Mouse (Mus musculus): Measurements from ENCODE around the gene Mtln. TPM values are rescaled to one million over a fixed set of nuclear protein-coding genes. Genes with fewer than 3 reads are reported as not detected.

The Mtln gene
- total and polyA plus RNA-seq, 3 experiments = 35.4 to 51.3 (median 47.2) TPM

GRCm38 (mm10) chr2:127748316-127748715, 44.0 kb downstream of the Mtln start:
- H3K27ac ChIP-seq (ENCODE audit: insufficient read depth, low read depth) = no peak overlapping the region
- H3K9me3 ChIP-seq (replicated peaks; ENCODE audit: low read length) = no peaks in the 10 kb centered on the region
- no peak overlapping the region for H3K4me2 ChIP-seq (ENCODE audit: insufficient read depth, low read depth, poor library complexity, severe bottlenecking)
- H3K27me3 ChIP-seq (replicated peaks) = no peaks in the 10 kb centered on the region
- no peak for DNase-seq (ENCODE audit: extremely low read depth)
- no peak overlapping the region for H3K9ac ChIP-seq (ENCODE audit: insufficient read depth, low read depth)
- no peaks in the 10 kb centered on the region for H3K79me2 ChIP-seq (replicated peaks; ENCODE audit: control insufficient read depth, extremely low read depth, insufficient read depth, poor library complexity, severe bottlenecking)
- H3K36me3 ChIP-seq (replicated peaks in 1 of 2; ENCODE audit: control insufficient read depth in 1 of 2, insufficient read depth in 1 of 2, low read length in 1 of 2) = peaks cover 0 to 2% of the 10 kb centered on the region in 2 experiments
- TF ChIP-seq ZMIZ1 (IDR thresholded peaks at IDR 0.05; ENCODE audit: low read depth, low read length) (no peak), BHLHE40 (IDR thresholded peaks at IDR 0.05; ENCODE audit: low read depth, low read length) (no peak), SMC3 (IDR thresholded peaks at IDR 0.05; ENCODE audit: low read depth, low read length) (no peak), CHD1 (IDR thresholded peaks at IDR 0.05; ENCODE audit: low read depth, low read length) (no peak), TCF12 (IDR thresholded peaks at IDR 0.05; ENCODE audit: low read depth, low read length) (no peak), CTCF (conservative IDR thresholded peaks at IDR 0.05 in 1 of 2, IDR thresholded peaks at IDR 0.05 in 1 of 2; ENCODE audit: low read depth in 2 of 2, low read length in 2 of 2) (no peak), ELF1 (IDR thresholded peaks at IDR 0.05; ENCODE audit: low read depth, low read length) (no peak), RAD21 (IDR thresholded peaks at IDR 0.05; ENCODE audit: low read depth, low read length) (no peak), MAFK (IDR thresholded peaks at IDR 0.05; ENCODE audit: insufficient replicate concordance, low read length) (no peak), ZKSCAN1 (IDR thresholded peaks at IDR 0.05; ENCODE audit: borderline replicate concordance, low read depth, low read length) (no peak), MEF2A (IDR thresholded peaks at IDR 0.05; ENCODE audit: borderline replicate concordance, low read depth, low read length) (no peak)
- H3K4me1 ChIP-seq (ENCODE audit: control insufficient read depth in 1 of 2, insufficient read depth in 2 of 2) = peaks cover 2 to 18% of the 10 kb centered on the region in 2 experiments; a peak in 2 of 4 replicates
- dilution Hi-C loops (cut with MboI; ENCODE audit: extremely low pct_ligation_motif_present, extremely low pct_unique_long_range_greater_than_20kb, low sequenced_read_pairs) (no loop called here), in situ Hi-C loops (cut with MboI; ENCODE audit: low pct_ligation_motif_present, low pct_unique_long_range_greater_than_20kb, low sequenced_read_pairs) (no loop called here)
- no peak overlapping the region for H3K4me3 ChIP-seq (replicated peaks in 1 of 3; ENCODE audit: low read depth in 2 of 3, low read length in 2 of 3, poor library complexity in 1 of 3)

- dilution Hi-C loops (cut with MboI; ENCODE audit: extremely low pct_ligation_motif_present, extremely low pct_unique_long_range_greater_than_20kb, low sequenced_read_pairs) = no loop called here
- Histone ChIP-seq H3K9ac (ENCODE audit: insufficient read depth, low read depth) (no peak overlapping the region), H3K4me1 (ENCODE audit: control insufficient read depth in 1 of 2, insufficient read depth in 2 of 2) (no peaks in the 10 kb centered on the region), H3K27me3 (replicated peaks) (no peaks in the 10 kb centered on the region), H3K9me3 (replicated peaks; ENCODE audit: low read length) (no peaks in the 10 kb centered on the region), H3K79me2 (replicated peaks; ENCODE audit: control insufficient read depth, extremely low read depth, insufficient read depth, poor library complexity, severe bottlenecking) (no peaks in the 10 kb centered on the region), H3K4me3 (replicated peaks in 1 of 3; ENCODE audit: low read depth in 2 of 3, low read length in 2 of 3, poor library complexity in 1 of 3) (no peak overlapping the region), H3K27ac (ENCODE audit: insufficient read depth, low read depth) (no peak overlapping the region), H3K4me2 (ENCODE audit: insufficient read depth, low read depth, poor library complexity, severe bottlenecking) (no peak overlapping the region), H3K36me3 (replicated peaks in 1 of 2; ENCODE audit: control insufficient read depth in 1 of 2, insufficient read depth in 1 of 2, low read length in 1 of 2) (peaks cover 0 to 2% of the 10 kb centered on the region in 2 experiments)
- in situ Hi-C loops (cut with MboI; ENCODE audit: low pct_ligation_motif_present, low pct_unique_long_range_greater_than_20kb, low sequenced_read_pairs) = no loop called here
- DNase-seq (ENCODE audit: extremely low read depth) = no peak
- TF ChIP-seq ELF1 (IDR thresholded peaks at IDR 0.05; ENCODE audit: low read depth, low read length) (no peak), TBP (conservative IDR thresholded peaks at IDR 0.05; ENCODE audit: low read depth, low read length) (no peak), CTCF (conservative IDR thresholded peaks at IDR 0.05 in 1 of 2, IDR thresholded peaks at IDR 0.05 in 1 of 2; ENCODE audit: low read depth in 2 of 2, low read length in 2 of 2) (no peak), IRF4 (IDR thresholded peaks at IDR 0.05; ENCODE audit: low read depth, low read length) (no peak), SIN3A (IDR thresholded peaks at IDR 0.05; ENCODE audit: low read length) (no peak), MAFK (IDR thresholded peaks at IDR 0.05; ENCODE audit: insufficient replicate concordance, low read length) (no peak), RCOR1 (conservative IDR thresholded peaks at IDR 0.05; ENCODE audit: low read depth, low read length) (no peak), NELFE (IDR thresholded peaks at IDR 0.05; ENCODE audit: low read depth, low read length) (no peak), ZMIZ1 (IDR thresholded peaks at IDR 0.05; ENCODE audit: low read depth, low read length) (no peak), NRF1 (IDR thresholded peaks at IDR 0.05; ENCODE audit: low read depth, low read length) (no peak), ZNF384 (IDR thresholded peaks at IDR 0.05; ENCODE audit: low read depth, low read length) (no peak), JUND (conservative IDR thresholded peaks at IDR 0.05; ENCODE audit: low read depth, low read length) (no peak), BHLHE40 (IDR thresholded peaks at IDR 0.05; ENCODE audit: low read depth, low read length) (no peak), CHD1 (IDR thresholded peaks at IDR 0.05; ENCODE audit: low read depth, low read length) (no peak), GABPA (IDR thresholded peaks at IDR 0.05; ENCODE audit: insufficient replicate concordance, low read depth, low read length) (no peak), ZKSCAN1 (IDR thresholded peaks at IDR 0.05; ENCODE audit: borderline replicate concordance, low read depth, low read length) (no peak), MXI1 (IDR thresholded peaks at IDR 0.05; ENCODE audit: low read depth, low read length) (no peak), CHD2 (IDR thresholded peaks at IDR 0.05; ENCODE audit: low read length) (no peak)
These were observed 49.7 kb downstream of the Mtln start for GRCm38 (mm10) chr2:127742637-127743036.
